Mouse (Mus musculus): ENCODE measurements around the gene Olfr221.

Gene Olfr221

GRCm38 (mm10) chr14:52003981-52004495 is 38.2 kb downstream of the Olfr221 start:
- no peak for DNase-seq (ENCODE audit: low spot score)

GRCm38 (mm10) chr14:51997483-51997882 is 44.8 kb downstream of the Olfr221 start:
- DNase-seq (ENCODE audit: low spot score), result no peak

GRCm38 (mm10) chr14:51996866-51997265 is 45.4 kb downstream of the Olfr221 start:
- DNase-seq (ENCODE audit: low spot score), result no peak

GRCm38 (mm10) chr14:51996231-51996841 is 45.9 kb downstream of the Olfr221 start:
- DNase-seq (ENCODE audit: low spot score), result no peak

- DNase-seq (ENCODE audit: low spot score), result no peak
Measured at GRCm38 (mm10) chr14:51995219-51995871, 46.9 kb downstream of the Olfr221 start.

- no peak for DNase-seq (ENCODE audit: low spot score)
Measured at GRCm38 (mm10) chr14:51994453-51994852, 47.8 kb downstream of the Olfr221 start.

- no peak for DNase-seq (ENCODE audit: low spot score)
Measured at GRCm38 (mm10) chr14:51989461-51989970, 52.7 kb downstream of the Olfr221 start.

GRCm38 (mm10) chr14:51988731-51989130 is 53.5 kb downstream of the Olfr221 start:
- no peak for DNase-seq (ENCODE audit: low spot score)

- no peak for DNase-seq (ENCODE audit: low spot score)
Measured at GRCm38 (mm10) chr14:51987177-51987576, 55.1 kb downstream of the Olfr221 start.

GRCm38 (mm10) chr14:51986153-51986505 is 56.1 kb downstream of the Olfr221 start:
- no peak for DNase-seq (ENCODE audit: low spot score)

- DNase-seq (ENCODE audit: low spot score), result no peak
Measured at GRCm38 (mm10) chr14:51985301-51986152, 56.7 kb downstream of the Olfr221 start.

- DNase-seq (ENCODE audit: low spot score), result no peak
Measured at GRCm38 (mm10) chr14:51984247-51985231, 57.7 kb downstream of the Olfr221 start, which contains the start of gene Arhgef40. Gene Arhgef40 (plus strand): TSS chr14:51984719.
